Mouse (Mus musculus) lung, postnatal 0 days (tissue): ENCODE measurements around the gene Cdhr4.

Experiments
- CTCF ChIP-seq: IDR thresholded peaks from 2 replicates; pipeline ENCODE4 v1.5.1; 2016; ENCODE audit warnings: antibody characterized with exemption, mild to moderate bottlenecking
- EP300 ChIP-seq: IDR thresholded peaks from 2 replicates; pipeline ENCODE4 v1.6.1; 2016; ENCODE audit warnings: antibody characterized with exemption, mild to moderate bottlenecking, control low read depth

- TF ChIP-seq EP300 = no peak
- no peak for TF ChIP-seq CTCF
Measured at GRCm38 (mm10) chr9:107975399-107976386, 16.6 kb upstream of the Cdhr4 start, which contains the start of gene Uba7.
